Mouse (Mus musculus) activated CD4-positive, CD25-positive, alpha-beta regulatory T cell, adult 4 months (primary cell): Measurements from ENCODE around the gene Ptpn18. TPM values are rescaled to one million over a fixed set of nuclear protein-coding genes. Genes with fewer than 3 reads are reported as not detected.
"Not testable (repeated sequence)": the region's sequence is repeated elsewhere in the genome, so short reads cannot be mapped to it uniquely, and the experiment has no call there.

Experiments used
- ATAC-seq: one replicate; pipeline ENCODE4 v1.8.0; 2017
- polyA plus RNA-seq, 2 experiments: library from polyadenylated mRNA; unstranded; fragments of 100-300 nt; shearing (Covaris generic); gene quantifications; one replicate each; pipeline ENCODE4 v1.2.1; 2017

The Ptpn18 gene
- polyA plus RNA-seq, 2 experiments from 2014 or later, result 175 to 257 TPM

DNA sequence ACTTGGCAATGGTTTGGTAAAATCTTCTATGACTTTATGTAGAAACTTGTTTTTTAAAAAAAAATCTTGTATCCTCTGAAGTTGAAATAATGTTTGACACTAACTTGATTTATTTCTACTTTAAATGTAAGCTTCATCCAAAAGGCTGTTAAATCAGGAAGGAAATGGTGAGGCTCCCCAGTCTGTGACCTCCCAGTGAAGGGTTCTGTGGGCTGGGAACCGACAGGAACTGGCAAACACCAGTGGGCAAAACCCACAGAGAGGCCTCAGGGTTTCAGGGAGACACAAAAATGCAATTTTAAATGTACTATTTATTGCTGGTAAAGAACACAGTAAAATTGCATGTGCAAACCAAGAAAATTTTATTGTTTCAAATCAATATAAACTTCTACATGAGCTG, 58.2 kb downstream of the Ptpn18 start:
- ATAC-seq, result not testable (repeated sequence)

DNA sequence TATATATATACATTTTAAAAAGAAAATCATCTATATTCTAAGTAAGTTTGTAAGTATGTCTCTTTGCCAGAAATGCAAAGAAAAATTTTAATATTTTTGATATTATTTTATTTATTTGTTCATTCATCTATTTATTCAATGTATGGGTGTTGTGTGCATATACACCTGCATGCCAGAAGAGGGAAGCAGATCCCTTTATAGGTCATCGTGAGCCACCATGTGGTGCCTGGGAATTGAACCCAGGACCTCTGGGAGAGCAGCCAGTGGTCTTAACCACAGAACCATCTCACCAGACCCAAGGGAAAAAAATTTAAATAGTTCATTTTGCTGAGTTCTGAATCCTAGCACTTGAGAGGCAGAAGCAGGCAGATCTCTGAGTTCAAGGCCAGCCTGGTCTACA, 58.7 kb downstream of the Ptpn18 start:
- ATAC-seq, result no peak

DNA sequence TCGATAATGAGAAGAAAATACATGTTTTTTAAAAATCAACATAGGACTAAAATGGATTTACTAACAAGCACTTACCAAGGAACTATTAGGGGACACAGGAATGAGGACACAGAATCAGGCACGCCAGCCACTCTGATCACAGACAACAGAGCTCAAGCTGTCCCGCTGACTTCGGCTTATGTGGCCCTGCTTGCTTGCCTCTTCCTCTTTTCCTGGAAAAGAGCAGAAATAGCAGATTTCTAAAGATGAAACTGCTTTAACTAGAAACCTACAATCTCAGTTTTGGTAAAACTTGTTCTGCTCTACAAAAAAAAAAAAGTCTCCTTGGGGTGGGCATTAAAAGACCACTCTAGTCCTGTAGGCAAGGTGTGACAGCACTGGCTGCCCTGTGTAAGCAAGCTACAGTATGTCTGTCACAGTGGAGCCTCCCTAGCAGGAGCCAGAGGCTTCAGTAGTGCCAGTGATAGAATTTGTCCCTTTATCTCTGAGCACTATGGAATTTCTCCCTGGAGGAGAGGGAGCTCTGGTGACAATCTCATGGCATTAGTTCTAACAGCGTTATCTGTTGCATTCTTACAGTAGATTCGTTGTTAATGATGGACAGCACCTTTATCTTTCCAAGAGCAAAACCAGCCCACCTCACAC, 62.8 kb downstream of the Ptpn18 start:
- no peak for ATAC-seq

GRCm38 (mm10) chr1:34522850-34523244, 63.3 kb downstream of the Ptpn18 start:
- ATAC-seq, result no peak

DNA sequence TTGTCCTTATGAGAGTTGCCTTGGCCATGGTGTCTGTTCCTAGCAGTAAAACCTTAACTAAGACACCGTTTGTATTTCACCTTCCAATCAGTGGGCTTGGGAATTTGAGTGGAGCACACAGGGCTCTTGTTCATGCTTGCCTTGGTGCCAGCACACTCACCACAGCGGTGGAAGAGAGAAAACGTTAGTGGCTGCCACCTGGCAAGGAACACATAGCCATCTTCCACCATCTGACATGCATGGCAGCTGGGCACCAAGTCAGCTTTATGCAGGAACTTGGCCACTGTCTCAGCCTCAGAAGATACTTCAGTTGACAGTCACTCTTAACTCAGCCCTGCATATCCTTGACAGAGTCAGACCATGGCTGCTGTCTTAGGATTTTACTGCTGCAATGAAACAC, 64.1 kb downstream of the Ptpn18 start:
- no peak for ATAC-seq

Other genes with a start within 250 kb of the Ptpn18 start
- gene Ccdc115, start 20.1 kb upstream of the Ptpn18 start, polyA plus RNA-seq, result 10 to 100 TPM; 35.5 to 37.9 TPM
- 100 to 1,000 TPM; 105 to 131 TPM for gene Imp4, start 19.9 kb upstream of the Ptpn18 start, polyA plus RNA-seq
- under 1 TPM in 1 of 2 experiments, not detected in 1; 0.44 TPM for gene Prss39, start 38.6 kb downstream of the Ptpn18 start, polyA plus RNA-seq
- not detected for gene Cfc1, start 75.9 kb downstream of the Ptpn18 start, polyA plus RNA-seq
- gene Prss40, start 101.2 kb downstream of the Ptpn18 start, polyA plus RNA-seq, result under 1 TPM in 1 of 2 experiments, not detected in 1; 0.34 TPM
- gene Amer3, start 119.9 kb downstream of the Ptpn18 start, polyA plus RNA-seq, result not detected